In the genomic region with DNA sequence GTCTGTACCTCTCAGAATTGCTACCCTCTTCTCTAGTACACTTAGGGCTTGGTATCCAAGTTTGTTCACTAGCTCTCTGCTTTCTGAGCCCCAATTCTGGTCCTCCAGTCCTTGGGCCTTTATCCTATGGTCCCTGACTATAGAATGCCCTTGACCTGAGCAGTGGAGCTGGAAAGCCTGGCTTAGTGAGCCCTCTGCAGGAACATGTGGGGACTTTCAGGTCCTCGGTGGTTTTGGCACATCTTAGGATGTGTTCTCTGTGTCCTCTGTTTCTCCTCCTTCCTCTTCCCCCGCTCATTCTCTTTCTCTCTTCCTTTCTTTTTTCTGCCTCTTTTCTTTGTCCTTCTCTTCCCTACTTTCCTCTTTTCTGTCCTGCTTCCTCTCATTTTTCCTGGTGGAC, we compare ENCODE assay signal across 30 mouse cellular contexts.
A peak's percentile ranks its signal among the peaks of the same experiment; 100 is the strongest.
DNase-seq lines count a peak whose midpoint lies in the region; ATAC-seq and TF ChIP-seq lines count a peak whose summit lies in the region.
"Had no signal": no experiment of that assay in that cellular context is flagged by ENCODE, and none has a peak within 500 bp of the region (broad histone marks: within the 10 kb centered on the region; RNA-seq: fewer than 3 reads in every experiment).

No protein-coding gene starts in this region.

- intact Hi-C loops in gastrocnemius, postnatal 14 days (cut with DNase I; ENCODE audit: low total_unique reads) = no loop called here

- TF ChIP-seq CTCF in midbrain, postnatal 0 days (IDR thresholded peaks at IDR 0.05) = peak; percentile 32
- TF ChIP-seq CTCF in brain, embryonic 14.5 days (IDR thresholded peaks at IDR 0.05; ENCODE audit: borderline replicate concordance, extremely low read depth, insufficient read depth, insufficient read length) = peak; percentile 22; the same call in 1 of the 2 replicates

- no peak overlapping the region for H3K4me3 ChIP-seq in midbrain, postnatal 0 days (ENCODE audit: low read depth, low read length)
- H3K4me3 ChIP-seq in midbrain, embryonic 13.5 days (replicated peaks) = no peak overlapping the region
- H3K4me3 ChIP-seq: embryonic facial prominence, embryonic 13.5 days; hindbrain, embryonic 13.5 days; kidney, embryonic 15.5 days; liver, embryonic 15.5 days; neural tube, embryonic 13.5 days had no signal

- no peaks in the 10 kb centered on the region for H3K9me3 ChIP-seq in midbrain, postnatal 0 days (ENCODE audit: low read length)
- no peaks in the 10 kb centered on the region for H3K9me3 ChIP-seq in midbrain, embryonic 13.5 days
- H3K9me3 ChIP-seq: embryonic facial prominence, embryonic 13.5 days; hindbrain, embryonic 13.5 days; kidney, embryonic 15.5 days; liver, embryonic 15.5 days; neural tube, embryonic 13.5 days had no signal

- H3K4me1 ChIP-seq in midbrain, postnatal 0 days (ENCODE audit: insufficient read depth, low read length) = no peaks in the 10 kb centered on the region
- 0 out of 2 replicates have a peak, but pooled peaks cover 6% of the 10 kb centered on the region for H3K4me1 ChIP-seq in midbrain, embryonic 13.5 days (replicated peaks)
- H3K4me1 ChIP-seq: embryonic facial prominence, embryonic 13.5 days; hindbrain, embryonic 13.5 days; kidney, embryonic 15.5 days; liver, embryonic 15.5 days; neural tube, embryonic 13.5 days had no signal

- no peak for DNase-seq in frontal cortex, postnatal 14 days (ENCODE audit: low spot score in 2 of 2)
- no peak for DNase-seq in midbrain, postnatal 0 days (ENCODE audit: low spot score)
- DNase-seq in brain, embryonic 14.5 days (ENCODE audit: low read depth) = no peak
- DNase-seq in lung, postnatal 14 days = no peak
- DNase-seq in gastrocnemius, postnatal 14 days = no peak
- DNase-seq: adrenal gland, postnatal 14 days; B cell, adult 2 months; cerebellum, adult 8-10 months; gastrocnemius, postnatal 25 days; heart, adult 18-20 months; heart, postnatal 36 days; kidney, adult 18-20 months; kidney, postnatal 25 days; liver; lung, embryonic 14.5 days; lung, postnatal 36 days; right cerebral cortex, postnatal 4 days; thymus, adult 2 months; thymus, postnatal 4 days had no signal

- H3K27me3 ChIP-seq in midbrain, postnatal 0 days (ENCODE audit: insufficient read depth, low read length) = no peaks in the 10 kb centered on the region
- no peaks in the 10 kb centered on the region for H3K27me3 ChIP-seq in midbrain, embryonic 13.5 days
- H3K27me3 ChIP-seq: embryonic facial prominence, embryonic 13.5 days; hindbrain, embryonic 13.5 days; kidney, embryonic 15.5 days; liver, embryonic 15.5 days; neural tube, embryonic 13.5 days had no signal

- 73% methylated on average over 2 of the region's 2 CpGs for WGBS in midbrain, postnatal 0 days
- 72% methylated on average over 2 of the region's 2 CpGs for WGBS in midbrain, embryonic 13.5 days

- H3K27ac ChIP-seq in midbrain, postnatal 0 days (ENCODE audit: low read depth, low read length) = no peak overlapping the region
- no peak overlapping the region for H3K27ac ChIP-seq in midbrain, embryonic 13.5 days
- H3K27ac ChIP-seq: embryonic facial prominence, embryonic 13.5 days; hindbrain, embryonic 13.5 days; kidney, embryonic 15.5 days; liver, embryonic 15.5 days; neural tube, embryonic 13.5 days had no signal

- 0 out of 2 replicates have a peak, but pooled peaks have one; percentile 21 for ATAC-seq in frontal cortex, adult (ENCODE audit: low TSS enrichment)
- ATAC-seq in midbrain, postnatal 0 days (ENCODE audit: low FRiP score) = no peak
- no peak for ATAC-seq in midbrain, embryonic 13.5 days
- ATAC-seq: forebrain, embryonic 16.5 days had no signal

- no peaks in the 10 kb centered on the region for H3K36me3 ChIP-seq in midbrain, postnatal 0 days (ENCODE audit: insufficient read depth, low read length)
- no peaks in the 10 kb centered on the region for H3K36me3 ChIP-seq in midbrain, embryonic 13.5 days
- H3K36me3 ChIP-seq: embryonic facial prominence, embryonic 13.5 days; G1E; hindbrain, embryonic 13.5 days; kidney, embryonic 15.5 days; liver, embryonic 15.5 days; neural tube, embryonic 13.5 days had no signal

- H3K4me2 ChIP-seq in midbrain, postnatal 0 days (ENCODE audit: low read depth, low read length, poor library complexity, severe bottlenecking) = no peak overlapping the region
- no peak overlapping the region for H3K4me2 ChIP-seq in midbrain, embryonic 13.5 days (replicated peaks)
- H3K4me2 ChIP-seq: embryonic facial prominence, embryonic 13.5 days; heart, embryonic 11.5 days; hindbrain, embryonic 13.5 days; kidney, embryonic 15.5 days; liver, embryonic 15.5 days; lung, embryonic 14.5 days; midbrain, embryonic 11.5 days; neural tube, embryonic 13.5 days had no signal

- no peak for TF ChIP-seq POLR2A in brain, embryonic 14.5 days (IDR thresholded peaks at IDR 0.05; ENCODE audit: borderline replicate concordance, extremely low read depth, insufficient read depth, insufficient read length, poor library complexity, severe bottlenecking)

- no peak overlapping the region for H3K9ac ChIP-seq in midbrain, postnatal 0 days (replicated peaks; ENCODE audit: low read length, poor library complexity, severe bottlenecking)
- H3K9ac ChIP-seq in midbrain, embryonic 13.5 days (replicated peaks) = no peak overlapping the region
- H3K9ac ChIP-seq: embryonic facial prominence, embryonic 13.5 days; hindbrain, embryonic 13.5 days; kidney, embryonic 15.5 days; liver, embryonic 15.5 days; lung, embryonic 14.5 days; neural tube, embryonic 13.5 days had no signal
